Mouse (Mus musculus) right cerebral cortex, postnatal 4 days (tissue): ENCODE measurements around the gene Samd5.
A peak's percentile ranks its signal among the peaks of the same experiment; 100 is the strongest.

Source experiments
- DNase-seq: peaks from one replicate; pipeline ENCODE4 v3.0.0-alpha.2; 2022

Gene Samd5

GRCm38 (mm10) chr10:9674561-9675521 is at the start of gene Samd5:
TSS of gene Samd5 (minus strand) at chr10:9675208.
- DNase-seq, result peak; percentile 54

GRCm38 (mm10) chr10:9722519-9723303 is 47.7 kb upstream of the Samd5 start:
- no peak for DNase-seq

GRCm38 (mm10) chr10:9720027-9720426 is 45.0 kb upstream of the Samd5 start:
- no peak for DNase-seq

GRCm38 (mm10) chr10:9718086-9718485 is 43.1 kb upstream of the Samd5 start:
- DNase-seq, result no peak

GRCm38 (mm10) chr10:9704956-9705355 is 29.9 kb upstream of the Samd5 start:
- DNase-seq, result no peak

GRCm38 (mm10) chr10:9699071-9699761 is 24.2 kb upstream of the Samd5 start:
- no peak for DNase-seq

GRCm38 (mm10) chr10:9698141-9698540 is 23.1 kb upstream of the Samd5 start:
- DNase-seq, result no peak

GRCm38 (mm10) chr10:9696543-9697141 is 21.6 kb upstream of the Samd5 start:
- no peak for DNase-seq

GRCm38 (mm10) chr10:9693990-9694699 is 19.1 kb upstream of the Samd5 start:
- DNase-seq, result no peak

- DNase-seq, result no peak
Observed at GRCm38 (mm10) chr10:9680928-9681327, 5.9 kb upstream of the Samd5 start.

GRCm38 (mm10) chr10:9679911-9680310 is 4.9 kb upstream of the Samd5 start:
- DNase-seq, result no peak

GRCm38 (mm10) chr10:9678071-9678470 is 3.1 kb upstream of the Samd5 start:
- DNase-seq, result no peak

GRCm38 (mm10) chr10:9676886-9677285 is 1.9 kb upstream of the Samd5 start:
- DNase-seq, result peak; percentile 64

GRCm38 (mm10) chr10:9676418-9676786 is 1.4 kb upstream of the Samd5 start:
- DNase-seq, result no peak

GRCm38 (mm10) chr10:9675550-9676417 is 776 bp upstream of the Samd5 start:
- DNase-seq, result peak; percentile 38

GRCm38 (mm10) chr10:9673276-9673675 is 1.7 kb downstream of the Samd5 start:
- DNase-seq, result no peak

- DNase-seq, result no peak
Observed at GRCm38 (mm10) chr10:9672751-9673150, 2.3 kb downstream of the Samd5 start.

- no peak for DNase-seq
Observed at GRCm38 (mm10) chr10:9670351-9670750, 4.7 kb downstream of the Samd5 start.

- no peak for DNase-seq
Observed at GRCm38 (mm10) chr10:9668791-9669190, 6.2 kb downstream of the Samd5 start.

GRCm38 (mm10) chr10:9652946-9653345 is 22.1 kb downstream of the Samd5 start:
- no peak for DNase-seq
